Mouse (Mus musculus) bone marrow macrophage, adult 2 months (primary cell): ENCODE data around the gene Myh3. TPM values are rescaled to one million over a fixed set of nuclear protein-coding genes. Genes with fewer than 3 reads are reported as not detected.
A peak's percentile ranks its signal among the peaks of the same experiment; 100 is the strongest.

Source experiments
- H3K27ac ChIP-seq: 2 replicates; pipeline ENCODE4 v1.5.1; 2012; ENCODE audit warnings: low read depth, low read length; ENCODE audit not compliant: insufficient read depth
- H3K4me1 ChIP-seq: 2 replicates; pipeline ENCODE4 v1.6.1; 2012; ENCODE audit warnings: low read length; ENCODE audit not compliant: control insufficient read depth, insufficient read depth
- H3K4me3 ChIP-seq: 2 replicates; pipeline ENCODE4 v1.5.1; 2012; ENCODE audit warnings: mild to moderate bottlenecking, low read length, moderate library complexity; ENCODE audit not compliant: insufficient read depth
- CTCF ChIP-seq: IDR thresholded peaks from 2 replicates; pipeline ENCODE4 v1.5.1; 2012; ENCODE audit warnings: low read depth, mild to moderate bottlenecking, low read length, moderate library complexity
- POLR2A ChIP-seq: IDR thresholded peaks from 2 replicates; pipeline ENCODE4 v1.6.1; 2012; ENCODE audit warnings: mild to moderate bottlenecking, low read depth, low read length, borderline replicate concordance
- polyA plus RNA-seq: library from polyadenylated mRNA; stranded (reverse); fragments of >200 nt; gene quantifications from 2 replicates; pipeline ENCODE4 v1.2.4, GENCODE M21; 2012; ENCODE audit not compliant: missing spikeins, insufficient read depth, insufficient read length

Myh3 gene
- polyA plus RNA-seq, 1 experiment: not detected

- H3K4me1 ChIP-seq: no peaks in the 10 kb centered on the region
- H3K4me3 ChIP-seq: no peak overlapping the region
- H3K27ac ChIP-seq: no peak overlapping the region
- TF ChIP-seq CTCF: no peak
- TF ChIP-seq POLR2A: no peak
Measured at GRCm38 (mm10) chr11:67075036-67075435, 3.1 kb upstream of the Myh3 start.

DNA sequence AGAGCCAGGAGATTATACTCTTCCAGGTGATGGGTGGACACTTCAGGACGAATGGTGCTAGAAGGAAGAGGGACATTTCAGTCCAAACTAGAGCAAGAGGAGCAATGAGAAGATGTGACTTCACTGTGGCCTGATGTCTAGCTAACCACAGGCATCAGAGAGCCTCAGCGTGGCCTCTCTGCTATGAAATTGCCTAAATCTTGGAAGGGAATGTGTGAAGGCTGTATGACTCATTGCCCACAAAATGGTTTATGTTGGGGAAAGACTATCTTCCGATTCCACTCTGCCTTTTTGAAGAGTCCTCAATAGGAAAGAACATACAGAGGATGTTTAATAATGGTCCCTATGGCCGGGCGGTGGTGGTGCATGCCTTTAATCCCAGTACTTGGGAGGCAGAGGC lies 1.3 kb upstream of the Myh3 start:
- no peaks in the 10 kb centered on the region for H3K4me1 ChIP-seq
- no peak overlapping the region for H3K4me3 ChIP-seq
- no peak overlapping the region for H3K27ac ChIP-seq
- TF ChIP-seq CTCF: no peak
- TF ChIP-seq POLR2A: no peak

DNA sequence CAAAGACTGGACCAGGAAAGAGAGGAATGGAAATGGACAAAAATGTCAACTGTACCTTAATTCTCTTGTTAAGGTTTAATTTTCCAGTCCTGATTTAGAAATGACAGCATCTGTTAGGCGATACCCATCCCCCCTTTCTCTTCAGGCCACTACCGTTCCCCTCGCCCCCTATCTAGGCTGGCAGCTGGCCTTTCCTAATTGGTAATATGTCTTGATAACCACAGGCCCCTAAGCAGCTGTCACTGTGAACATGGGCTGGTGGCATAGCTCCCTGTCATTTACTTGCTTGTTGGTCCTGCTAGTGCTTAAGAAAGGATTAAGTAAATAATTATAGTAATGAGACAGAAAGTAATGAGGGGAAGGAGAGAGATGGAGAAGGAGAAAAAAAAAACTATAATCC lies 665 bp upstream of the Myh3 start:
- TF ChIP-seq POLR2A (no peak), CTCF (no peak)
- H3K4me1 ChIP-seq: no peaks in the 10 kb centered on the region
- no peak overlapping the region for H3K4me3 ChIP-seq
- no peak overlapping the region for H3K27ac ChIP-seq

DNA sequence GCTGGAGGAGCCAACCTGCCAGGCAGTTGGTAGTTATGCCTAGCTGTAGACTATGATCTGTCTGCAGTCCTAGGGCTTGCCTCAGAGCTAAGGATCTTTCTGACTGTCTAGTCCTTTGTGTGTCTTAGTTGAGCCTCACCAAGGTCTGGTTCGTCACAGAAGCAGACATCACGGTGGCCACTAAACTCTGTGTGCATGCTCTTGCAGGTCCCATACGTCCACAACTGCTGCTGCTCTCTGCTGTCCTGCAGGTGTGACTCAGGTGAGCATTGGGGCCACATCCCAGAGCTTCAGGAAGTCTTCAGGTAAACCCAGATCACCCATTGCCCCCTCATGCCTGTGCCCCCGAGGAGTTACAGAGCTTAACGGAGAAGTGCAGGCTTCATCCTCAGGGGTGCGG lies 788 bp downstream of the Myh3 start:
- H3K4me3 ChIP-seq: no peak overlapping the region
- no peak overlapping the region for H3K27ac ChIP-seq
- TF ChIP-seq POLR2A (no peak), CTCF (no peak)
- no peaks in the 10 kb centered on the region for H3K4me1 ChIP-seq

DNA sequence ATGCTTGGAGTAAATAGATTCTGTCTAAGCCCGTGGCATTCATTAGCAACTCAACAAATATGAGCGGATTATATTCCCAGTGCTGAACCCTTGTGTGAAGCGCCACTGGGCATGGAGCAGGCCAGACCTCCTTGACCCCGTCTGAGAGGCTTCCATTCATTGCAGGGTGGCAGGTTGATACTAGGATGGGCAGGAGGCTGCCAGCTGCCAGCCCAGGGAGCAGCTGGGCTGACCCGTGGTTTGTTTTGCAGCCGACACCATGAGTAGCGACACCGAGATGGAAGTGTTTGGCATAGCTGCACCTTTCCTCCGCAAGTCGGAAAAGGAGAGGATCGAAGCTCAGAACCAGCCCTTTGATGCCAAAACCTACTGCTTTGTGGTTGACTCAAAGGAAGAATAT lies 1.6 kb downstream of the Myh3 start:
- no peak overlapping the region for H3K4me3 ChIP-seq
- no peaks in the 10 kb centered on the region for H3K4me1 ChIP-seq
- no peak for TF ChIP-seq CTCF
- no peak for TF ChIP-seq POLR2A
- no peak overlapping the region for H3K27ac ChIP-seq

DNA sequence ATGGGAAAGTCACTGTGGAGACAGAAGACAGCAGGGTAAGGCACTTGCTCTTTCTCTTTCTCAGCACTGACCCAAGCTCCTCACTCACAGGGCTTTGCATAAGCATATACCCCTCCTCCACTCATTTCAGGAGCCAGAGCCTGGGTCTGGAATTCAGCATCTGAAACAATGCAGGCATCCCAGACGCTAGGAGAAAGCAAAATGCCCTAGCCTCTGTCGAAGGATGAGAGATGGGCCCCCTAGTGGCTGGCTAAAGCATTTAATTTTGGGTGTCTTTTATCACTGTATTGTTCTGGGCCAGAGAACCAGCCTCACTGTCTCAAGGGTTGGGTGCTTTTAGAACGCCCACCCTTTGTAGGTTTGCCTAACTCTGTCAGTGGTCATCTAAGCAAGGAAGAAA lies 2.1 kb downstream of the Myh3 start:
- TF ChIP-seq CTCF (peak; percentile 72), POLR2A (no peak)
- no peaks in the 10 kb centered on the region for H3K4me1 ChIP-seq
- H3K27ac ChIP-seq: no peak overlapping the region
- no peak overlapping the region for H3K4me3 ChIP-seq

DNA sequence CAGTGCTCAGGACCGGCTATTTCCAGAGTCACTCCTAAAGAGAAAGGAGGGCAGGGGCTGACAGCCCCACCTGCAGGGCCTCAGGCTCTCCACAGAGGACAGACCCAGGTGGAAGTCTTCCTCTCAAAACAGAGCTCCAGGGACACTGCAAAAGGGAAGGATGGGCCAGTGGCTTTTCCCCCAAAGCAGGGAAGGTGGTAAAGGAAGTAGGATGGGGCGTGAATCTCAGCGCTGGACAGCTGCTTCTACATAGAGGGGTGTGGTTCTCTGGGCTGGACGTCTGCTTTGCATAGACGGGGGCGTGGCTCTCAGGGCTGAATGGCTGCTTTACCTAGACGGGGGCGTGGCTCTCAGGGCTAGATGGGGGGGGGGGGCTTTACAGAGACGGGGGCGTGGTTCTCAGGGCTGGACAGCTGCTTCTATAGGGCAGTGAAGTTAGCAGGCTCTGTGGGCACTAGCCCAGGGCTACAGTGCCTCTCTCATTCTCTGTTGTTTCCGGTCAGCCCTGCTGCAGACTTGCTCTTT lies 3.1 kb downstream of the Myh3 start:
- TF ChIP-seq CTCF (no peak), POLR2A (no peak)
- Histone ChIP-seq H3K4me3 (no peak overlapping the region), H3K4me1 (no peaks in the 10 kb centered on the region), H3K27ac (no peak overlapping the region)

- no peak overlapping the region for H3K4me3 ChIP-seq
- no peaks in the 10 kb centered on the region for H3K4me1 ChIP-seq
- H3K27ac ChIP-seq: no peak overlapping the region
- TF ChIP-seq POLR2A (no peak), CTCF (no peak)
Measured at GRCm38 (mm10) chr11:67082188-67082587, 4.1 kb downstream of the Myh3 start.

DNA sequence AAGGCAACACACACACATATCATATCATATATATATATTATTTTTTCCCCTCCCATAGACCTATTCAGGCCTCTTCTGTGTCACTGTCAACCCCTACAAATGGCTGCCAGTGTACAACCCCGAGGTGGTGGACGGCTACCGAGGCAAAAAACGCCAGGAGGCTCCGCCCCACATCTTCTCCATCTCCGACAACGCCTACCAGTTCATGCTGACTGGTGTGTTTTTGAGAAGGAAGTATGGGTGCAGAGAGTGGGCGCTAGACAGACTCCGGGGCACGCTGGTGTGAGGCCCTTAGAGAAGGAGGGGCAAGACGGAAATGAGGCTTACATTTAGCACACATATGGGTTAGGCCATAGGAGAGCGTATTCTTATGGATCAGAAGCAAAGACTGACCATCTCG lies 4.7 kb downstream of the Myh3 start:
- Histone ChIP-seq H3K4me1 (no peaks in the 10 kb centered on the region), H3K4me3 (no peak overlapping the region), H3K27ac (no peak overlapping the region)
- TF ChIP-seq CTCF: no peak
- no peak for TF ChIP-seq POLR2A

GRCm38 (mm10) chr11:67083239-67083638 lies 5.1 kb downstream of the Myh3 start:
- H3K4me3 ChIP-seq: no peak overlapping the region
- H3K4me1 ChIP-seq: no peaks in the 10 kb centered on the region
- H3K27ac ChIP-seq: no peak overlapping the region
- TF ChIP-seq CTCF (no peak), POLR2A (no peak)

- TF ChIP-seq POLR2A: no peak
- no peak for TF ChIP-seq CTCF
Measured at GRCm38 (mm10) chr11:67083712-67084340, 5.7 kb downstream of the Myh3 start.

More at GRCm38 (mm10) chr11:67083712-67084340, 5.7 kb downstream of the Myh3 start:
- Histone ChIP-seq H3K4me1 (no peaks in the 10 kb centered on the region), H3K4me3 (no peak overlapping the region), H3K27ac (no peak overlapping the region)
